Mouse (Mus musculus): ENCODE measurements around the gene Cdc14a. TPM values are rescaled to one million over a fixed set of nuclear protein-coding genes. Genes with fewer than 3 reads are reported as not detected.

Gene Cdc14a
- total and polyA plus RNA-seq, 3 experiments: 2.6 to 5.9 TPM; not detected in 1

DNA sequence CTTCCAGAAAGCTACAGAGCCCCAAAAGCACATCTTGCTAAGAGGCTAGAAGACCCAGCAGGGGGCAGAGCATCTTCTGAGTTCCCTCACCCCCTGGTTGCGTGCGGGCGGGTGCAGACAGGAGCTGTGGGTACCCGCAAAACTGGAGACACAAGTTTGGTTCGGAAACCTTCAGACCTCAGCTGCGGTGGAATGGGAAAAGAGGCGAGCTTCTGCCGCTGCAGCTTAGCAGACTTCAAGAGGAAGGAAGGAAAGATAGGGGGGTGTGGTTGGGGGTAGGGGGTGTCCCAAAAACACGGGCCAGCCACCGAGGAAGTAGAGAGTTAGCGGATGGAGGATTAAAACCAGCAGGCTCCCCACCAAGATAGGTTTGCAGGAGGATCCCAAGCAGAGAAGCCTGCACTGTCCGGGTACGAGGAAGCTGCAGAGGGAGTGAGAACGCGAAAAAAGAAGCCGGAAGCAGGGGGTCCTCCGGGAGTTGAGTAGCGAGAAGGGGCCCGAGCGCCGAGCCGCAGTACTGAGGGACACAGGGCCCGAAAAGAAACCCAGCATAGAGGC lies 958 bp downstream of the Cdc14a start:
- peaks cover 0 to 7% of the 10 kb centered on the region in 2 experiments; a peak in 2 of 4 replicates for H3K36me3 ChIP-seq (ENCODE audit: control insufficient read depth in 1 of 2, insufficient read depth in 2 of 2, low read length in 2 of 2)
- peak overlapping the region; percentile 65 to 68 for H3K4me3 ChIP-seq (ENCODE audit: control insufficient read depth in 1 of 2, insufficient read depth in 1 of 2, low read depth in 2 of 2, low read length in 2 of 2)
- H3K27ac ChIP-seq (ENCODE audit: control insufficient read depth, low read depth, low read length): peak overlapping the region; percentile 69
- H3K9ac ChIP-seq (ENCODE audit: control insufficient read depth, low read depth, low read length, poor library complexity, severe bottlenecking): peak overlapping the region; percentile 68
- H3K79me2 ChIP-seq (ENCODE audit: control insufficient read depth, insufficient read depth, low read length, poor library complexity): peaks cover 3% of the 10 kb centered on the region; the same call in 1 of the 2 replicates
- 0 out of 4 replicates have a peak, but pooled peaks cover 0 to 3% of the 10 kb centered on the region in 2 experiments for H3K4me1 ChIP-seq (ENCODE audit: control insufficient read depth in 1 of 2, insufficient read depth in 2 of 2, low read length in 2 of 2)
- H3K27me3 ChIP-seq (ENCODE audit: control insufficient read depth in 1 of 2, insufficient read depth in 2 of 2, low read length in 2 of 2): no peaks in the 10 kb centered on the region
- peak; percentile 79 for DNase-seq (ENCODE audit: low read depth, low spot score)
- H3K9me3 ChIP-seq (replicated peaks; ENCODE audit: insufficient read depth, low read length): no peaks in the 10 kb centered on the region
- TF ChIP-seq NELFE (IDR thresholded peaks at IDR 0.05; ENCODE audit: low read depth, low read length): no peak
- no peak for TF ChIP-seq TAL1 (IDR thresholded peaks at IDR 0.05; ENCODE audit: low read length)
- TF ChIP-seq ZC3H11A (IDR thresholded peaks at IDR 0.05; ENCODE audit: low read depth, low read length): no peak; the same call in 1 of the 2 replicates
- TF ChIP-seq ZMIZ1 (IDR thresholded peaks at IDR 0.05; ENCODE audit: low read depth, low read length): no peak
- no peak for TF ChIP-seq ELF1 (IDR thresholded peaks at IDR 0.05; ENCODE audit: low read depth, low read length)
- TF ChIP-seq MAZ (IDR thresholded peaks at IDR 0.05; ENCODE audit: low read depth, low read length): 0 out of 2 replicates have a peak, but pooled peaks have one; percentile 33
- no peak for TF ChIP-seq MAFK (IDR thresholded peaks at IDR 0.05; ENCODE audit: borderline replicate concordance, low read depth, low read length)
- peak; percentile 14 to 51 (median 47); a peak in 4 of 6 replicates for TF ChIP-seq CTCF (IDR thresholded peaks at IDR 0.05 in 2 of 3, conservative IDR thresholded peaks at IDR 0.05 in 1 of 3; ENCODE audit: control insufficient read depth in 1 of 3, insufficient read depth in 1 of 3, low read depth in 2 of 3, low read length in 3 of 3, poor library complexity in 1 of 3, severe bottlenecking in 1 of 3)
- TF ChIP-seq POLR2A (IDR thresholded peaks at IDR 0.05; ENCODE audit: control insufficient read depth in 1 of 2, insufficient read depth in 1 of 2, low read depth in 1 of 2, low read length in 2 of 2, poor library complexity in 1 of 2): no peak
- no peak for TF ChIP-seq USF2 (IDR thresholded peaks at IDR 0.05; ENCODE audit: borderline replicate concordance in 1 of 2, insufficient read depth in 1 of 2, low read depth in 1 of 2, low read length in 2 of 2)
- 0 out of 2 replicates have a peak, but pooled peaks have one; percentile 11 for TF ChIP-seq TBP (IDR thresholded peaks at IDR 0.05; ENCODE audit: low read depth, low read length)
- no peak for TF ChIP-seq MYC (IDR thresholded peaks at IDR 0.05; ENCODE audit: low read depth, low read length)
- TF ChIP-seq GABPA (IDR thresholded peaks at IDR 0.05; ENCODE audit: low read depth, low read length): no peak
- TF ChIP-seq ZKSCAN1 (IDR thresholded peaks at IDR 0.05; ENCODE audit: low read depth, low read length): no peak
- no peak for TF ChIP-seq ZNF384 (IDR thresholded peaks at IDR 0.05; ENCODE audit: low read depth, low read length)
- no peak for TF ChIP-seq USF1 (IDR thresholded peaks at IDR 0.05; ENCODE audit: low read depth, low read length)
- TF ChIP-seq NRF1 (IDR thresholded peaks at IDR 0.05; ENCODE audit: insufficient read depth, low read depth, low read length, poor library complexity, severe bottlenecking): no peak
- TF ChIP-seq RAD21 (IDR thresholded peaks at IDR 0.05; ENCODE audit: low read depth, low read length): peak; percentile 6; the same call in 1 of the 2 replicates
- no peak for TF ChIP-seq KAT2A (conservative IDR thresholded peaks at IDR 0.05; ENCODE audit: low read depth, low read length)
- TF ChIP-seq POLR2AphosphoS5 (IDR thresholded peaks at IDR 0.05; ENCODE audit: borderline replicate concordance, low read depth, low read length): no peak
- no peak for TF ChIP-seq MEF2A (IDR thresholded peaks at IDR 0.05; ENCODE audit: extremely low read depth, insufficient replicate concordance, low read depth, low read length, poor library complexity, severe bottlenecking)
- no peak for TF ChIP-seq CHD2 (IDR thresholded peaks at IDR 0.05; ENCODE audit: low read length)
- TF ChIP-seq RCOR1 (IDR thresholded peaks at IDR 0.05; ENCODE audit: low read depth, low read length): no peak
- peak; percentile 44 for TF ChIP-seq SMC3 (IDR thresholded peaks at IDR 0.05; ENCODE audit: low read depth, low read length)
- TF ChIP-seq EP300 (IDR thresholded peaks at IDR 0.05; ENCODE audit: low read depth in 1 of 2, low read length in 2 of 2): no peak
- TF ChIP-seq MYB (IDR thresholded peaks at IDR 0.05; ENCODE audit: low read depth, low read length): no peak
- no peak for TF ChIP-seq JUND (IDR thresholded peaks at IDR 0.05; ENCODE audit: low read depth, low read length)
- no peak for TF ChIP-seq ETS1 (IDR thresholded peaks at IDR 0.05; ENCODE audit: low read depth, low read length)
- TF ChIP-seq MXI1 (IDR thresholded peaks at IDR 0.05; ENCODE audit: low read depth, low read length): peak; percentile 41
- TF ChIP-seq MAX (IDR thresholded peaks at IDR 0.05; ENCODE audit: low read length): no peak
- no peak for TF ChIP-seq E2F4 (IDR thresholded peaks at IDR 0.05; ENCODE audit: borderline replicate concordance, low read depth, low read length)
- no peak for TF ChIP-seq UBTF (IDR thresholded peaks at IDR 0.05; ENCODE audit: borderline replicate concordance, insufficient read depth, low read depth, low read length)
- no peak for TF ChIP-seq TCF12 (IDR thresholded peaks at IDR 0.05; ENCODE audit: low read depth, low read length)
- TF ChIP-seq CHD1 (IDR thresholded peaks at IDR 0.05; ENCODE audit: low read depth, low read length): no peak
- no peak for TF ChIP-seq SIN3A (IDR thresholded peaks at IDR 0.05; ENCODE audit: low read length)
- no peak for TF ChIP-seq POLR2AphosphoS2 (IDR thresholded peaks at IDR 0.05; ENCODE audit: low read length)
- no peak for TF ChIP-seq HCFC1 (IDR thresholded peaks at IDR 0.05; ENCODE audit: low read depth, low read length)
